In genomic region chr7:45403532-45404261, GRCm38 (mm10) we compare ENCODE assay signal across 8 mouse cellular contexts. TPM values are rescaled to one million over a fixed set of nuclear protein-coding genes. Genes with fewer than 3 reads are reported as not detected.
A peak's percentile ranks its signal among the peaks of the same experiment; 100 is the strongest.
DNase-seq lines count a peak whose midpoint lies in the region; ATAC-seq and TF ChIP-seq lines count a peak whose summit lies in the region.

No protein-coding gene starts in this region.

- peak; percentile 78 for DNase-seq in hindbrain, embryonic 11.5 days (ENCODE audit: low spot score)
- no peak for DNase-seq in Patski (ENCODE audit: low read depth, low spot score)
- peak; percentile 85 for DNase-seq in embryo, embryonic 10.5 days (ENCODE audit: low spot score)
- peak; percentile 82 for DNase-seq in kidney, postnatal 0 days (ENCODE audit: low spot score)

- H3ac ChIP-seq in C2C12 (ENCODE audit: control insufficient read depth, insufficient read length, low read depth), result no peak overlapping the region

- no peaks in the 10 kb centered on the region for H3K9me3 ChIP-seq in hindbrain, embryonic 11.5 days (ENCODE audit: control insufficient read depth, low read length)
- H3K9me3 ChIP-seq in hindbrain, embryonic 13.5 days, result no peaks in the 10 kb centered on the region
- no peaks in the 10 kb centered on the region for H3K9me3 ChIP-seq in kidney, postnatal 0 days (replicated peaks; ENCODE audit: low read length)

- H3K27me3 ChIP-seq in hindbrain, embryonic 11.5 days (ENCODE audit: control insufficient read depth, insufficient read depth, low read length), result peaks cover 37% of the 10 kb centered on the region
- peaks cover 40% of the 10 kb centered on the region for H3K27me3 ChIP-seq in hindbrain, embryonic 13.5 days
- peaks cover 21% of the 10 kb centered on the region for H3K27me3 ChIP-seq in C2C12 (ENCODE audit: control insufficient read depth, insufficient read depth, insufficient read length)
- H3K27me3 ChIP-seq in Patski, result peaks cover 23% of the 10 kb centered on the region
- H3K27me3 ChIP-seq in kidney, postnatal 0 days (ENCODE audit: insufficient read depth, low read length), result peaks cover 30% of the 10 kb centered on the region

- no peaks in the 10 kb centered on the region for H3K36me3 ChIP-seq in hindbrain, embryonic 11.5 days (ENCODE audit: control insufficient read depth, insufficient read depth, low read length)
- no peaks in the 10 kb centered on the region for H3K36me3 ChIP-seq in hindbrain, embryonic 13.5 days
- no peaks in the 10 kb centered on the region for H3K36me3 ChIP-seq in C2C12 (ENCODE audit: control insufficient read depth, insufficient read depth)
- no peaks in the 10 kb centered on the region for H3K36me3 ChIP-seq in kidney, postnatal 0 days (ENCODE audit: insufficient read depth, low read length)

- no peak overlapping the region for H3K27ac ChIP-seq in hindbrain, embryonic 11.5 days (ENCODE audit: low read depth, low read length)
- H3K27ac ChIP-seq in hindbrain, embryonic 13.5 days, result no peak overlapping the region
- H3K27ac ChIP-seq in kidney, postnatal 0 days, result no peak overlapping the region

- H3K4me2 ChIP-seq in hindbrain, embryonic 11.5 days (replicated peaks; ENCODE audit: low read depth, low read length), result no peak overlapping the region
- no peak overlapping the region for H3K4me2 ChIP-seq in hindbrain, embryonic 13.5 days
- H3K4me2 ChIP-seq in kidney, postnatal 0 days (ENCODE audit: low read length), result no peak overlapping the region

- no peaks in the 10 kb centered on the region for H3K79me2 ChIP-seq in C2C12 (ENCODE audit: control insufficient read depth, insufficient read depth)

- in situ Hi-C loops in Patski (cut with MboI; ENCODE audit: low pct_unique_long_range_greater_than_20kb), result loop anchor here (10.0 kb wide), 1 partner anchor 99 kb away; no protein-coding TSS in a partner anchor

- CTCF ChIA-PET in Patski (lab: Charles Lee), result interaction anchor here (0.7 to 2.5 kb wide), 4 partner anchors 103 to 221 kb away, joined by 3 to 5 read pairs (median 4); partner anchors contain the start of gene Slc6a21

- no peak overlapping the region for H3K9ac ChIP-seq in hindbrain, embryonic 11.5 days (ENCODE audit: low read depth, low read length)
- H3K9ac ChIP-seq in hindbrain, embryonic 13.5 days, result no peak overlapping the region
- no peak overlapping the region for H3K9ac ChIP-seq in kidney, postnatal 0 days (ENCODE audit: low read depth, low read length)

- 44% methylated on average over 6 of the region's 6 CpGs for WGBS in hindbrain, embryonic 11.5 days
- 44% methylated on average over 6 of the region's 6 CpGs for WGBS in hindbrain, embryonic 13.5 days
- 41% methylated on average over 6 of the region's 6 CpGs for WGBS in kidney, postnatal 0 days

- no peaks in the 10 kb centered on the region for H3K79me3 ChIP-seq in C2C12 (ENCODE audit: low read depth)

- POLR2A ChIA-PET in Patski (lab: Charles Lee), result interaction anchor here (0.7 kb wide), 1 partner anchor 403 kb away, joined by 4 read pairs; no protein-coding TSS in a partner anchor

- H3K4me3 ChIP-seq in hindbrain, embryonic 11.5 days (ENCODE audit: low read depth, low read length), result no peak overlapping the region
- no peak overlapping the region for H3K4me3 ChIP-seq in hindbrain, embryonic 13.5 days
- H3K4me3 ChIP-seq in C2C12 (ENCODE audit: insufficient read depth, poor library complexity, severe bottlenecking), result no peak overlapping the region
- H3K4me3 ChIP-seq in kidney, postnatal 0 days (replicated peaks; ENCODE audit: low read depth, low read length), result no peak overlapping the region

- H3K4me1 ChIP-seq in hindbrain, embryonic 11.5 days (replicated peaks; ENCODE audit: control insufficient read depth, insufficient read depth, low read length), result no peaks in the 10 kb centered on the region; the same call in none of the 2 replicates
- peaks cover 14% of the 10 kb centered on the region for H3K4me1 ChIP-seq in hindbrain, embryonic 13.5 days (replicated peaks)
- H3K4me1 ChIP-seq in kidney, postnatal 0 days (replicated peaks; ENCODE audit: insufficient read depth, low read length), result peaks cover 11% of the 10 kb centered on the region; the same call in 1 of the 2 replicates

- no peak for ATAC-seq in hindbrain, embryonic 11.5 days (ENCODE audit: low FRiP score)
- ATAC-seq in hindbrain, embryonic 13.5 days (ENCODE audit: low FRiP score), result no peak
- ATAC-seq in Patski, result no peak
- ATAC-seq in kidney, postnatal 0 days (replicated peaks; ENCODE audit: low FRiP score, low read depth), result no peak
- ATAC-seq in megakaryocyte-erythroid progenitor cell, adult 5-6 weeks (replicated peaks; ENCODE audit: low FRiP score, low TSS enrichment, poor library complexity, severe bottlenecking), result peak; percentile 53; the same call in 1 of the 2 replicates
- ATAC-seq in frontal cortex, adult (ENCODE audit: low TSS enrichment), result no peak

- TF ChIP-seq CTCF in C2C12 (IDR thresholded peaks at IDR 0.05; ENCODE audit: control insufficient read depth, insufficient read depth, insufficient read length), result no peak
- peak; percentile 60 for TF ChIP-seq CTCF in Patski (IDR thresholded peaks at IDR 0.05)
- peak; percentile 80 for TF ChIP-seq CTCF in kidney, postnatal 0 days (IDR thresholded peaks at IDR 0.05; ENCODE audit: low read depth)

TF ChIP-seq in C2C12, 6 proteins besides CTCF, POLR2A, EP300 and RAD21:
- TF ChIP-seq MYOG (IDR thresholded peaks at IDR 0.05; ENCODE audit: control insufficient read depth, extremely low read depth, insufficient read length), result no peak
- no peak for TF ChIP-seq FOSL1 (IDR thresholded peaks at IDR 0.05; ENCODE audit: insufficient read depth, low read length, poor library complexity, severe bottlenecking)
- peak; percentile 75 for TF ChIP-seq USF1 (IDR thresholded peaks at IDR 0.05; ENCODE audit: low read depth)
- TF ChIP-seq MYOD1 (IDR thresholded peaks at IDR 0.05; ENCODE audit: control insufficient read depth, insufficient read length, low read depth), result no peak
- TF ChIP-seq MAX (IDR thresholded peaks at IDR 0.05), result peak; percentile 73

RNA-seq across cellular contexts. Expression of gene Kcna7, which starts 1.8 kb away (rescaled TPM):
- polyA plus RNA-seq in hindbrain, embryonic 11.5 days (2014; fragmentation: Nextera tagmentation; extraction: Ambion mirVana), result 0.11 TPM in 1 of 2 replicates, not detected in the other
- not detected in 2 replicates for polyA plus RNA-seq in hindbrain, embryonic 13.5 days (2015; fragmentation: Nextera tagmentation; extraction: Ambion mirVana)
- polyA plus RNA-seq in C2C12 (2012; fragmentation: generic; extraction: Trizol) (0.01 TPM), Patski (2021) (0.27 TPM)
- 0.05 and 0.06 TPM in 2 replicates for polyA plus RNA-seq in kidney, postnatal 0 days (2015; fragmentation: Nextera tagmentation; extraction: Ambion mirVana)
- not detected in 2 replicates for total RNA-seq in megakaryocyte-erythroid progenitor cell, adult 5-6 weeks (2014; fragmentation: Nextera tagmentation)
- not detected in 2 replicates for total RNA-seq in megakaryocyte-erythroid progenitor cell, adult 5-6 weeks (2017)

RNA-seq across cellular contexts. Expression of gene Snrnp70, which starts 8.2 kb away (rescaled TPM):
- 76.5 and 114 TPM in 2 replicates for polyA plus RNA-seq in hindbrain, embryonic 11.5 days (2014; fragmentation: Nextera tagmentation; extraction: Ambion mirVana)
- polyA plus RNA-seq in hindbrain, embryonic 13.5 days (2015; fragmentation: Nextera tagmentation; extraction: Ambion mirVana), result 205 and 215 TPM in 2 replicates
- polyA plus RNA-seq in C2C12 (2012; fragmentation: generic; extraction: Trizol) (321 TPM), Patski (2021) (328 TPM)
- 148 and 163 TPM in 2 replicates for polyA plus RNA-seq in kidney, postnatal 0 days (2015; fragmentation: Nextera tagmentation; extraction: Ambion mirVana)
- 350 and 415 TPM in 2 replicates for total RNA-seq in megakaryocyte-erythroid progenitor cell, adult 5-6 weeks (2014; fragmentation: Nextera tagmentation)
- total RNA-seq in megakaryocyte-erythroid progenitor cell, adult 5-6 weeks (2017), result 478 and 585 TPM in 2 replicates

RNA-seq across cellular contexts. Expression of gene Ntf5, which starts 9.8 kb away (rescaled TPM):
- polyA plus RNA-seq in hindbrain, embryonic 11.5 days (2014; fragmentation: Nextera tagmentation; extraction: Ambion mirVana), result 0.99 and 1.2 TPM in 2 replicates
- 0.10 and 0.19 TPM in 2 replicates for polyA plus RNA-seq in hindbrain, embryonic 13.5 days (2015; fragmentation: Nextera tagmentation; extraction: Ambion mirVana)
- polyA plus RNA-seq in C2C12 (2012; fragmentation: generic; extraction: Trizol) (0.92 TPM), Patski (2021) (3.0 TPM)
- 1.5 and 1.6 TPM in 2 replicates for polyA plus RNA-seq in kidney, postnatal 0 days (2015; fragmentation: Nextera tagmentation; extraction: Ambion mirVana)
- not detected in 2 replicates for total RNA-seq in megakaryocyte-erythroid progenitor cell, adult 5-6 weeks (2014; fragmentation: Nextera tagmentation)
- not detected in 2 replicates for total RNA-seq in megakaryocyte-erythroid progenitor cell, adult 5-6 weeks (2017)

RNA-seq across cellular contexts. Expression of gene Lhb, which starts 16.9 kb away (rescaled TPM):
- polyA plus RNA-seq in hindbrain, embryonic 11.5 days (2014; fragmentation: Nextera tagmentation; extraction: Ambion mirVana), result 0.47 TPM in 1 of 2 replicates, not detected in the other
- polyA plus RNA-seq in hindbrain, embryonic 13.5 days (2015; fragmentation: Nextera tagmentation; extraction: Ambion mirVana), result 1.2 and 2.5 TPM in 2 replicates
- polyA plus RNA-seq in C2C12 (2012; fragmentation: generic; extraction: Trizol) (not detected), Patski (2021) (0.14 TPM)
- polyA plus RNA-seq in kidney, postnatal 0 days (2015; fragmentation: Nextera tagmentation; extraction: Ambion mirVana), result not detected in 2 replicates
- not detected in 2 replicates for total RNA-seq in megakaryocyte-erythroid progenitor cell, adult 5-6 weeks (2014; fragmentation: Nextera tagmentation)
- total RNA-seq in megakaryocyte-erythroid progenitor cell, adult 5-6 weeks (2017), result not detected in 2 replicates

RNA-seq across cellular contexts. Expression of gene Gys1, which starts 30.9 kb away (rescaled TPM):
- polyA plus RNA-seq in hindbrain, embryonic 11.5 days (2014; fragmentation: Nextera tagmentation; extraction: Ambion mirVana), result 29.2 and 30.6 TPM in 2 replicates
- polyA plus RNA-seq in hindbrain, embryonic 13.5 days (2015; fragmentation: Nextera tagmentation; extraction: Ambion mirVana), result 21.9 and 23.2 TPM in 2 replicates
- polyA plus RNA-seq in C2C12 (2012; fragmentation: generic; extraction: Trizol) (25.2 TPM), Patski (2021) (59.3 TPM)
- 26.0 and 26.9 TPM in 2 replicates for polyA plus RNA-seq in kidney, postnatal 0 days (2015; fragmentation: Nextera tagmentation; extraction: Ambion mirVana)
- 5.9 and 6.2 TPM in 2 replicates for total RNA-seq in megakaryocyte-erythroid progenitor cell, adult 5-6 weeks (2014; fragmentation: Nextera tagmentation)
- 3.4 and 4.6 TPM in 2 replicates for total RNA-seq in megakaryocyte-erythroid progenitor cell, adult 5-6 weeks (2017)
